Mouse (Mus musculus): Measurements from ENCODE around the gene Plxna4.

DNA sequence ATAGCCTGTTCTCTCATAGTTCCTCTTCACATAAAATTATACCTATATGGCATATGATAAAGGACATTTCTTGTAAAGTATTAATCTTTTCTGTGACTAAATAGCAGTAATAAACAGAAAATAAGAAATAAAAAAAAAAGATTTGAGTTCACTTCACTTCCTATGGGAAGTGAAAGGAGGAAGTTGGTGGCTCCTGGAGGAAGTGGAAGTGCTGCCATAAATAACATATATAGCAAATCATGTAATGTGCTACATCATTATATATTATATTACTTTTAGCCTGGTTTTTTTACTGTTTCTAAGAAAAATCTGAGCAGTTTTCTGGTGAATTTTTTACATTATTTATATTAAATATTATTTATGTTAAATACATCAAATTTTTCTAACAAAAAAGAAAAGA is 22.7 kb upstream of the Plxna4 start:
- no peak for TF ChIP-seq CHD2 (IDR thresholded peaks at IDR 0.05; ENCODE audit: low read depth, low read length)
- TF ChIP-seq HCFC1 (IDR thresholded peaks at IDR 0.05; ENCODE audit: borderline replicate concordance, insufficient read depth, low read length): no peak
- no peak for TF ChIP-seq MAFK (IDR thresholded peaks at IDR 0.05; ENCODE audit: insufficient read depth, low read depth, low read length)
- TF ChIP-seq ZNF384 (IDR thresholded peaks at IDR 0.05; ENCODE audit: low read depth, low read length): no peak

Data from ES-E14 (cell line).